Mouse (Mus musculus) thymus, postnatal 25 days (tissue): ENCODE results near the gene Gm17067.
"Not testable (repeated sequence)": the region's sequence is repeated elsewhere in the genome, so short reads cannot be mapped to it uniquely, and the experiment has no call there.

Experiments
- DNase-seq: peaks from one replicate; pipeline ENCODE4 v3.0.0; 2022

The Gm17067 gene

DNA sequence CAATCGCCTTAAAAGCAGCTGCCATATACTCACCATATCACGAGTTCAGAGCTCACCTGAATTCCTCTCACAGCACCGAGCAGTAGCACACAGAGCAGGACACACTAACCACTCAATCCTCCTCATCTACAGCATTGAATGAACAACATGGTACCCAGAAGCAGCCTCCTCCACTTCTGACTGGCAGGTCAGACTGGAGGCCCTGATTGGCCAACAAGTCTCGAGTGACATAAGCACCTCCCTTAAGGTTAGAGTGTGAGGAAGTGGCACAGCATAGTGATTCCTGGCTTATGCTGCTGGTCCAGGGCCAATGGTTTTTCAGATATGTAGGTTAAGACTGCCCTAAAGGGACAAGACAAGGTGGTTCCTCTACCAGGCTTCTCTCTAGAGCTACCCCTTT, at the start of gene Gm17067:
TSS of gene Gm17067 (minus strand) at position 101 of the 400 bp plus-strand sequence.
- DNase-seq = not testable (repeated sequence)

DNA sequence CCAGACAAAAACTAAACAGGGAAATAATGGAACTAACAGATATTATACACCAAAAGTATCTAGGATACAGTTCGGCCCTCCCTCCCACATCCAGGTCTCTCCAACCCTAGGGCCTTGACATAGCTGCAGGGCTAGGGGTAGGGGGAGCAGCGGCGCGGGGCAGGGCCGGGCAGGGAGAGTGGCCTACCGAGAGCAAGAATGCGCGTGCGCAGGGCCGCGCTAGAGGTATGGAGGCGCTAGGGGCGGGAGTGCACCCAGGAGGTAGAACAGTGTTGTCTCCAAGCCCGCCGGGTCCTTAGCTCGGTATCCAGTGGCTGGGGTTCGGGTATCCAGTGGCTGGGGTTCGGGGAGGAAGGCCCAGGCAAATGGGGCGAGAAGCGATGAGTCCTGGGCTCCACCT, 23.0 kb upstream of the Gm17067 start:
- no peak for DNase-seq

DNA sequence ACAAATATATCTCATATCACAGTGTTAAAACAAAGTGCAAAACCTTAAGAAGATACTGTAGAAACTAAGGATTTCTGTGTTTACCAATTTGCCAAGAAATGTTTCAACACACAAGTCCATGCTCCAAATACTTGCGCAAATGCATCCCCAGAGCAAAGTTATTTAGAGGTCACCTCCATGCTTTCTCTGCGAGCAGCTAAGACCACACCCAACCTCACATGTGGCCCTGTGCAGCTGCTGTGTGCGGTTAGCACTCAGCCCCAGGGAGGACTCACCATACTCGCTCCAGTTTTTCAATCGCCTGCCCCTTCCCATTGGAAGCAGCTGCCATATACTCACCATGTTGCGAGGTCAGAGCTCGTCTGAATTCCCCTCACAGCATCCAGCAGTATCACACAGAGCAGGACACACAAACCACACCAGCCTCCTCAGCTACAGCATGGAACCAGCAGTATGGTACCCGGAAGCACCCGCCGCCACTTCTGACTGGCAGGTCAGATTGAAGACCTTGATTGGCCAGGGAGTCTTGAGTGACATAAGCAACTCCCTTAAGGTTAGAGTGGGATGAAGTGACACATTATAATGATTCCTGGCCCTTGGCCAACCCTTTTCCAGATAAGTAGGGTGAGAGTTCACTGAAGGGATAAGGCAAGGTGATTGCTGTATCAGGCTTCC, 11.9 kb upstream of the Gm17067 start:
- DNase-seq = no peak

DNA sequence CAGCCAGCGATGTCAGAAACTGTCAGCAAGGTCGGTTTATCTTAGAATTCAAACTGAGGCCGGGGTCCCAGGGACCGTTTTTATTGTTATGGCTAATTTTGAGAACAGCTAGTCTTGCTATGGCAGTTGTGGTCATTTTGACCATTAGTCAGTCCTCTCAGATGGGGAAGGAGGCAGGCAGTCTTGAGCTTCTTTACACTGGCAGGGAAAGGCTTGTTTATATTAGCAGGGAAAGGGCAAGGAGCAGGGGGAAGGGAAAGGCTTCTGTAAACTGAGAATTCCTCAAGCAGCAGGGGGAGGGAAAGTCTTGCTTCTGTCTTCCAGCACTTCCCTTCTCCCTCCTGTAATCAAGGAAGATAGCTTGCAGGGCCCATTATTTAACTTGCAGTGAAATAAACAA, 33.6 kb downstream of the Gm17067 start:
- not testable (repeated sequence) for DNase-seq

DNA sequence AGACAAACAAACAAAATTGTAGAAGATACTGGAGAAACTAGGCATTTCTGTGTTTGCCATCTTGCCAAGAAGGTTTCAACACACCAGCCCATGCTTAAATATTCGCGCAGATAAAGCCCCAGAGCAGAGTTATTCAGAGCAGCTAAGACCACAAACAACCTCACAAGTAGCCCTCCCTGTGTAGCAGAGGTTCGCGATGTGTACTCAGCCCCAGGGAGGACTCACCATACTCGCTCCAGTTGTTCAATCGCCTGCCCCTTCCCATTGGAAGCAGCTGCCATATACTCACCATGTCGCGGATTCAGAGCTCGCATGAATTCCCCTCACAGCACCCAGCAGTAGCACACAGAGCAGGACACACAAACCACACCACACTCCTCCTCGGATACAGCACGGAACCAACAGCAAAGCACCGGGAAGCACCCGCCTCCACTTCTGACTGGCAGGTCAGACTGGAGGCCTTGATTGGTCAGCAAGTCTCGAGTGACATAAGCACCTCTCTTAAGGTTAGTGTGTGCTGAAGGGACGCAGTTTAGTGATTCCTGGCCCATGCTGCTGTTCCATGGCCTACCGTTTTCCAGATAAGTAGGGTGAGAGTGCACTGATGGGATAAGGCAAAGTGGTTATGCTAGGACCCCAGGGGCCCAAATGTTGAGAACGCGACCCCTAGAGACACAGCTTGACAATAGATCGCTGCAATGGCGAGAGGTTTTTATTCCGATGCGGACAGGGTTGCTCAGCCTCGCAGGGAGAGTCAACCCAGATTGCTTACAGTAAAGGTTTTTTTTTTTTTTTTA, 34.3 kb downstream of the Gm17067 start, which contains the start of gene Zfp975:
TSS of gene Zfp975 (minus strand) at position 381 of the 797 bp plus-strand sequence.
- peak; percentile 64 for DNase-seq

GRCm38 (mm10) chr7:42680081-42680480, 46.7 kb downstream of the Gm17067 start:
- DNase-seq = not testable (repeated sequence)

DNA sequence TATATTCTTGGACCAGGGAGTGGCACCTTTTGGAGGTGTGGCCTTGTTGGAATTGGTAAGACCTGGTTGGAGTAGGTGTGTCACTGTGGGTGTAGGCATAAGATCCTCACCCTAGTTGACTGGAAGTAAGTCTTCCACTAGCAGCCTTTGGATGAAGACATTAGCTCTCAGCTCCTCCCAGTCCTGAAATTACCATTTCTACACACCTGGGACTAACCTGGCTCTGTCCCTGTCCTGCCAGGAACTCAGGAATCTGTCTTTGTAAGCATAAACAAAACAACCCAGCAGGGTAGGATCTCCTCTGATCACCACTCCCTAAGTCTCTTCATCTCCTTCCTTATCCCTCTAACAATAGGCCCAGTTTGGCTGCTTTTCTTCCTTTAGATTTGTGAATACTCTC, 47.2 kb downstream of the Gm17067 start:
- not testable (repeated sequence) for DNase-seq

DNA sequence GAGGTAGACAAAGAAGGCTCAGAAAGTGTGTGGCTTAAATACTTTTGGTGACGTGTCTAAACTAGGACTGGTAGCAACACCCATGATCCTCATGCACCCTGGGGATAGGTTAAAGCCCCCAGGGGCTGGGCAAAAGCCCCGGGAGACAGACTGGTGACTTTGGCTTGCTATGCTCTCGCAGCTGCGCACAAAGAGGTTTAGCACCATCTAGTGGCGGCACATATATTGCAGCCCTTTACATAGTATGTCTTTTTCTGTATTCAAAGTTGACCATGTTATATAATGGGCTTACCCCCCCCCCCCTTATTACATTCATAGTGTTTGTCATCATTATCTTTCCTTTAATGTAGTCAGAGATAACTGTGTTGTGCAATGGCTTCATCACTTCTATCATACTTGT, 66.7 kb downstream of the Gm17067 start:
- DNase-seq = peak; percentile 11
